Mouse (Mus musculus) forebrain, embryonic 16.5 days (tissue): ENCODE measurements at regions not wholly inside any gene's neighbourhood (a gene's known extent, or its start where the extent isn't known, plus 50 kb on each side); places are given as distances from the start of the nearest gene placed in this dataset.

Source experiments
- ATAC-seq: fragments of 200-750 bp; cut with Nextera tagmentation; 2 replicates; pipeline ENCODE4 v1.8.0; 2017; ENCODE audit warnings: mild to moderate bottlenecking, moderate library complexity
- H3K27ac ChIP-seq: fragments of 300-500 bp; sonication (generic); 2 replicates; pipeline ENCODE4 v1.5.1; 2014; ENCODE audit warnings: low read length, control low read depth
- H3K27me3 ChIP-seq: fragments of 300-500 bp; sonication (generic); replicated peaks from 2 replicates; pipeline ENCODE4 v1.6.1; 2014; ENCODE audit warnings: low read length; ENCODE audit not compliant: control insufficient read depth, insufficient read depth
- H3K36me3 ChIP-seq: fragments of 300-500 bp; sonication (generic); 2 replicates; pipeline ENCODE4 v1.6.1; 2014; ENCODE audit not compliant: control insufficient read depth, insufficient read depth
- H3K4me1 ChIP-seq: fragments of 300-500 bp; sonication (generic); replicated peaks from 2 replicates; pipeline ENCODE4 v1.6.1; 2014; ENCODE audit warnings: low read length; ENCODE audit not compliant: control insufficient read depth, insufficient read depth
- H3K4me2 ChIP-seq: fragments of 300-500 bp; sonication (generic); 2 replicates; pipeline ENCODE4 v1.6.1; 2014; ENCODE audit warnings: mild to moderate bottlenecking, low read length, control low read depth
- H3K4me3 ChIP-seq: fragments of 300-500 bp; sonication (generic); replicated peaks from 2 replicates; pipeline ENCODE4 v1.5.1; 2014; ENCODE audit warnings: mild to moderate bottlenecking, low read length, control low read depth
- H3K9ac ChIP-seq: fragments of 300-500 bp; sonication (generic); replicated peaks from 2 replicates; pipeline ENCODE4 v1.6.1; 2014; ENCODE audit warnings: low read depth, low read length, control low read depth
- H3K9me3 ChIP-seq: fragments of 300-500 bp; sonication (generic); 2 replicates; pipeline ENCODE4 v1.6.1; 2016; ENCODE audit warnings: low read length; ENCODE audit not compliant: control insufficient read depth
- WGBS: fragments of 180-500 bp; shearing (Covaris S2); extraction: QIAGEN DNeasy Blood & Tissue Kit; methylation state at CpG from one replicate; pipeline ENCODE4 v1.1.7; 2014; 5-methylcytosine and 5-hydroxymethylcytosine counted together

- no peak for ATAC-seq
- Histone ChIP-seq H3K4me1 (no peaks in the 10 kb centered on the region), H3K4me2 (no peak overlapping the region), H3K9me3 (no peaks in the 10 kb centered on the region), H3K4me3 (no peak overlapping the region), H3K9ac (no peak overlapping the region), H3K27me3 (no peaks in the 10 kb centered on the region), H3K27ac (no peak overlapping the region), H3K36me3 (no peaks in the 10 kb centered on the region)
- 95% methylated on average over 6 of the region's 6 CpGs for WGBS
Observed at GRCm38 (mm10) chr16:25080811-25081210, 205.8 kb upstream of the Tprg start.

- Histone ChIP-seq H3K27ac (no peak overlapping the region), H3K36me3 (no peaks in the 10 kb centered on the region), H3K4me2 (no peak overlapping the region), H3K4me3 (no peak overlapping the region), H3K9me3 (no peaks in the 10 kb centered on the region), H3K4me1 (peaks cover 11% of the 10 kb centered on the region), H3K9ac (no peak overlapping the region), H3K27me3 (no peaks in the 10 kb centered on the region)
- WGBS = 76% methylated on average over 1 of the region's 1 CpGs
- no peak for ATAC-seq
Observed at GRCm38 (mm10) chr16:25083729-25084128, 202.9 kb upstream of the Tprg start.

- ATAC-seq = peak; percentile 81
- Histone ChIP-seq H3K36me3 (no peaks in the 10 kb centered on the region), H3K9me3 (no peaks in the 10 kb centered on the region), H3K4me2 (no peak overlapping the region), H3K4me3 (no peak overlapping the region), H3K4me1 (peaks cover 11% of the 10 kb centered on the region), H3K27ac (peak overlapping the region; percentile 49), H3K27me3 (no peaks in the 10 kb centered on the region), H3K9ac (no peak overlapping the region)
- WGBS = 48% methylated on average over 10 of the region's 10 CpGs
Observed at GRCm38 (mm10) chr16:25087741-25088648, 198.6 kb upstream of the Tprg start.

- ATAC-seq = peak; percentile 47; the same call in 1 of the 2 replicates
- Histone ChIP-seq H3K4me3 (no peak overlapping the region), H3K9ac (no peak overlapping the region), H3K9me3 (no peaks in the 10 kb centered on the region), H3K4me2 (no peak overlapping the region), H3K27ac (no peak overlapping the region), H3K27me3 (no peaks in the 10 kb centered on the region), H3K4me1 (peaks cover 11% of the 10 kb centered on the region), H3K36me3 (no peaks in the 10 kb centered on the region)
- WGBS = 82% methylated on average over 2 of the region's 2 CpGs
Observed at GRCm38 (mm10) chr16:25088649-25089019, 198.0 kb upstream of the Tprg start.

- 65% methylated on average over 2 of the region's 2 CpGs for WGBS
- ATAC-seq = no peak
Observed at GRCm38 (mm10) chr16:25104165-25104564, 182.5 kb upstream of the Tprg start.

GRCm38 (mm10) chr16:25104603-25105002 is 182.0 kb upstream of the Tprg start:
- Histone ChIP-seq H3K4me1 (peaks cover 3% of the 10 kb centered on the region), H3K36me3 (no peaks in the 10 kb centered on the region), H3K27me3 (no peaks in the 10 kb centered on the region), H3K4me3 (no peak overlapping the region), H3K9ac (no peak overlapping the region), H3K9me3 (no peaks in the 10 kb centered on the region), H3K4me2 (no peak overlapping the region), H3K27ac (peak overlapping the region; percentile 15; the same call in 1 of the 2 replicates)
- peak; percentile 99 for ATAC-seq
- 4% methylated on average over 2 of the region's 2 CpGs for WGBS

More at GRCm38 (mm10) chr16:25104165-25104564, 182.5 kb upstream of the Tprg start:
- Histone ChIP-seq H3K36me3 (no peaks in the 10 kb centered on the region), H3K4me3 (no peak overlapping the region), H3K9ac (no peak overlapping the region), H3K27me3 (no peaks in the 10 kb centered on the region), H3K4me2 (no peak overlapping the region), H3K4me1 (peaks cover 3% of the 10 kb centered on the region), H3K27ac (no peak overlapping the region; the same call in 1 of the 2 replicates), H3K9me3 (peaks cover 3% of the 10 kb centered on the region; the same call in 1 of the 2 replicates)

- WGBS = 33% methylated on average over 4 of the region's 4 CpGs
- Histone ChIP-seq H3K9ac (no peak overlapping the region), H3K4me1 (no peaks in the 10 kb centered on the region), H3K9me3 (peaks cover 2% of the 10 kb centered on the region), H3K27ac (no peak overlapping the region), H3K27me3 (no peaks in the 10 kb centered on the region), H3K36me3 (no peaks in the 10 kb centered on the region), H3K4me3 (no peak overlapping the region), H3K4me2 (no peak overlapping the region)
- ATAC-seq = no peak
Observed at GRCm38 (mm10) chr16:25140164-25140563, 146.5 kb upstream of the Tprg start.

GRCm38 (mm10) chr16:25147486-25147885 is 139.1 kb upstream of the Tprg start:
- Histone ChIP-seq H3K4me3 (no peak overlapping the region), H3K4me2 (no peak overlapping the region), H3K9me3 (peaks cover under 1% of the 10 kb centered on the region), H3K4me1 (no peaks in the 10 kb centered on the region), H3K36me3 (no peaks in the 10 kb centered on the region), H3K9ac (no peak overlapping the region), H3K27ac (no peak overlapping the region), H3K27me3 (no peaks in the 10 kb centered on the region)
- 61% methylated on average over 4 of the region's 4 CpGs for WGBS
- no peak for ATAC-seq

- ATAC-seq = no peak
- Histone ChIP-seq H3K9me3 (no peaks in the 10 kb centered on the region), H3K27me3 (no peaks in the 10 kb centered on the region), H3K27ac (no peak overlapping the region), H3K4me2 (no peak overlapping the region), H3K4me3 (no peak overlapping the region), H3K9ac (no peak overlapping the region), H3K36me3 (no peaks in the 10 kb centered on the region), H3K4me1 (no peaks in the 10 kb centered on the region)
- WGBS = 97% methylated on average over 1 of the region's 1 CpGs
Observed at GRCm38 (mm10) chr16:25149186-25149585, 137.4 kb upstream of the Tprg start.
